Mouse (Mus musculus) bone marrow macrophage, adult 2 months (primary cell): Measurements from ENCODE around the gene Saxo2.

Experiments
- CTCF ChIP-seq: IDR thresholded peaks from 2 replicates; pipeline ENCODE4 v1.5.1; 2012; ENCODE audit warnings: low read depth, mild to moderate bottlenecking, low read length, moderate library complexity
- POLR2A ChIP-seq: IDR thresholded peaks from 2 replicates; pipeline ENCODE4 v1.6.1; 2012; ENCODE audit warnings: mild to moderate bottlenecking, low read depth, low read length, borderline replicate concordance

DNA sequence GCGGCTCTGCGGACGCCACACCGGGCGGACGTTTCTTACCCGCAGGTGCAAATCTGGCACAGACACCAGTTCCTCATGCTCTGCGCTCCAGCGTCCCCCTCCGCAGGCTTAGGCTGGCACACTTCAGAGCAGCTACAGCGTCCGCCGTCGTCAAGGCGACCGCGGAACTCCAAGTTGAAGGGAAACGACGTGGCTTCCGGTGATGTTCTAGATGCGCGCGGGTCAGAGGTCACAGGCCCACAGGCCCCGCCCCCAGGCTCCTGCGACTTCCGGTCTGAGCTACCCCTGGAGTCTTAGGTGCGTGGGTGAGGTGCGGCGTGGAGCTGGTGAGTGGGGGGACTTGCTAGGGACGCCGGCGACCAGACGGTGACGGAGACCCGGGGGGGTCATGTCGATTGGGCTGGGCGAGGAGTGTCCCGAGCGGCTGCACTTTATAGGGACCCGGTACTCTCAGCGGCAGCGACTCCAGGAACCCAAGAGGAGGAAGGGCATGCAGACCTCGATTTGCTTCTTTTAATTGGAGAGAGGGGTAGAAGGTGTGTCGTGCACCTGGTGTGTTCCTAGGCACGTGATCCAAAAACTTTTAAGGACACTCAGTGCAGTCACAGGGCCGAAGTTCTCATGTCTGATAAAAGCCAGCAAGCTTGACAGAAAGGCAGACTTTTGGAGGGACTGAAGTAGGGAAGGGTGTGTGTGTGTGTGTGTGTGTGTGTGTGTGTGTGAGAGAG lies at the start of gene Saxo2, which contains the start of gene Efl1:
- TF ChIP-seq CTCF (no peak), POLR2A (no peak)
